Mouse (Mus musculus) liver, embryonic 15.5 days (tissue): Measurements from ENCODE around the gene Mtcl1. TPM values are rescaled to one million over a fixed set of nuclear protein-coding genes. Genes with fewer than 3 reads are reported as not detected.
"Not testable (repeated sequence)": the region's sequence is repeated elsewhere in the genome, so short reads cannot be mapped to it uniquely, and the experiment has no call there.

Source experiments
- ATAC-seq: fragments of 200-750 bp; cut with Nextera tagmentation; 2 replicates; pipeline ENCODE4 v1.8.0; 2017; ENCODE audit warnings: moderate number of reproducible peaks, mild to moderate bottlenecking, moderate library complexity; ENCODE audit not compliant: insufficient read depth
- H3K27ac ChIP-seq: fragments of 300-500 bp; sonication (generic); replicated peaks from 2 replicates; pipeline ENCODE4 v1.5.1; 2015; ENCODE audit warnings: mild to moderate bottlenecking, inconsistent platforms
- H3K27me3 ChIP-seq: fragments of 300-500 bp; sonication (generic); 2 replicates; pipeline ENCODE4 v1.6.1; 2015; ENCODE audit warnings: mild to moderate bottlenecking, inconsistent platforms
- H3K36me3 ChIP-seq: fragments of 300-500 bp; sonication (generic); replicated peaks from 2 replicates; pipeline ENCODE4 v1.6.1; 2015; ENCODE audit warnings: moderate library complexity, mild to moderate bottlenecking, inconsistent platforms
- H3K4me1 ChIP-seq: fragments of 300-500 bp; sonication (generic); replicated peaks from 2 replicates; pipeline ENCODE4 v1.6.1; 2015; ENCODE audit warnings: inconsistent platforms
- H3K4me2 ChIP-seq: fragments of 300-500 bp; sonication (generic); 2 replicates; pipeline ENCODE4 v1.6.1; 2015; ENCODE audit warnings: moderate library complexity, mild to moderate bottlenecking, inconsistent platforms
- H3K4me3 ChIP-seq: fragments of 300-500 bp; sonication (generic); replicated peaks from 2 replicates; pipeline ENCODE4 v1.5.1; 2015; ENCODE audit warnings: mild to moderate bottlenecking, inconsistent platforms
- H3K9ac ChIP-seq: fragments of 300-500 bp; sonication (generic); 2 replicates; pipeline ENCODE4 v1.6.1; 2015; ENCODE audit warnings: moderate library complexity, mild to moderate bottlenecking, inconsistent platforms
- H3K9me3 ChIP-seq: fragments of 300-500 bp; sonication (generic); replicated peaks from 2 replicates; pipeline ENCODE4 v1.6.1; 2016; ENCODE audit warnings: inconsistent platforms
- WGBS: fragments of 180-500 bp; shearing (Covaris S2); methylation state at CpG from one replicate; pipeline ENCODE4 v1.1.7; 2015; ENCODE audit warnings: mixed read lengths; ENCODE audit not compliant: insufficient replicate concordance; 5-methylcytosine and 5-hydroxymethylcytosine counted together
- polyA plus RNA-seq: library from polyadenylated mRNA; unstranded; fragments of >200 nt; fragmentation: Nextera tagmentation; extraction: Ambion mirVana; gene quantifications from 2 replicates; pipeline ENCODE4 v1.2.1, GENCODE M21; 2015

Gene Mtcl1
- polyA plus RNA-seq, 1 experiment from 2014 or later: 0.12 TPM

- H3K9me3 ChIP-seq: no peaks in the 10 kb centered on the region
- peaks cover 18% of the 10 kb centered on the region; the same call in 1 of the 2 replicates for H3K4me1 ChIP-seq
- H3K27me3 ChIP-seq: peaks cover 83% of the 10 kb centered on the region
- no peak for ATAC-seq
- H3K4me3 ChIP-seq: no peak overlapping the region
- H3K9ac ChIP-seq: no peak overlapping the region
- no peaks in the 10 kb centered on the region for H3K36me3 ChIP-seq
- H3K27ac ChIP-seq: no peak overlapping the region
- WGBS: 42% methylated on average over 7 of the region's 7 CpGs
- no peak overlapping the region for H3K4me2 ChIP-seq
Measured at GRCm38 (mm10) chr17:66447007-66447312, 2.6 kb downstream of the Mtcl1 start.

DNA sequence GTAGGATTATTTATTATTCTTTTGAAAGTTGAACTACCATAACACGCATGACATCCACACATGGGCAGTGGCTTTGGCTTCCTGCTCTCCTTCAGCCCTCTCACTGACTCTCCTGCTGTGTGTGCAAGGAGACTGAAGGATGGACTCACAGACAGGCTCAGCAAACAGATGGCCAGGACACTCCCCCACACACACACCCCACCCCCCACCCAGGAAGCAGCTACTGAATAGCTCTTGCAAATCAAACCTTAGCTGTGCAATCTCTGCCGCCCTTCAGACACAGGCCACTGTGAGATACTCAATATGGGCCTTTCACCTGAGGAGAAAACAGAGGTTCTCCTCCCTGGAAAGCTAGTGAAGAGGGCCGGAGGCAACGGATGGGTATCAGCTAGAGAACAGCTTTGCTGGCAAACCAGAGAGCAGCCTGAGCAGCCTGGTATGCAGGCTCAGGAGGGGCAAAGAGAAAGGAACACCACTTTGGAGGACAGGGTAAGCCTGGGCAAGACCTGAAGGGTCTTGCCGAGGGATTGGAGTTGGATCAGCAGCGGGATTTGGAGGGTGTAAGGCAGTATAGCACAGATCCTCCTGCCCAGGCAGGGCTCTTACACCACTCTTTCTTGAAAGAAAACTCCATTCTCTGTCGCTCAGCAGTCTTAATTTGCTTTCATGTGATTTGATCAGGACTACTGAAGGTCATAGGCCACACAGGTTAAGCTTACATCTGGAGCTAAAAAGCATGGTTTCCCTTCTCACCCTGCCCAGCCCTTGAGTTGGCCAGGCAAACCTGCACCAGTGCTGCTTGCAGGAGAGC lies 3.1 kb downstream of the Mtcl1 start:
- Histone ChIP-seq H3K4me1 (peaks cover 18% of the 10 kb centered on the region; the same call in 1 of the 2 replicates), H3K36me3 (no peaks in the 10 kb centered on the region), H3K4me3 (no peak overlapping the region), H3K4me2 (no peak overlapping the region), H3K27me3 (peaks cover 78% of the 10 kb centered on the region), H3K9ac (no peak overlapping the region), H3K9me3 (no peaks in the 10 kb centered on the region), H3K27ac (no peak overlapping the region)
- ATAC-seq: no peak
- WGBS: 57% methylated on average over 7 of the region's 7 CpGs

- 54% methylated on average over 9 of the region's 9 CpGs for WGBS
- no peaks in the 10 kb centered on the region for H3K36me3 ChIP-seq
- H3K9me3 ChIP-seq: no peaks in the 10 kb centered on the region
- no peak overlapping the region for H3K4me3 ChIP-seq
- H3K4me2 ChIP-seq: no peak overlapping the region
- peaks cover 5% of the 10 kb centered on the region; the same call in 1 of the 2 replicates for H3K4me1 ChIP-seq
- no peak overlapping the region for H3K9ac ChIP-seq
- peaks cover 58% of the 10 kb centered on the region for H3K27me3 ChIP-seq
- ATAC-seq: no peak
- H3K27ac ChIP-seq: no peak overlapping the region
Measured at GRCm38 (mm10) chr17:66444059-66444700, 5.4 kb downstream of the Mtcl1 start.

DNA sequence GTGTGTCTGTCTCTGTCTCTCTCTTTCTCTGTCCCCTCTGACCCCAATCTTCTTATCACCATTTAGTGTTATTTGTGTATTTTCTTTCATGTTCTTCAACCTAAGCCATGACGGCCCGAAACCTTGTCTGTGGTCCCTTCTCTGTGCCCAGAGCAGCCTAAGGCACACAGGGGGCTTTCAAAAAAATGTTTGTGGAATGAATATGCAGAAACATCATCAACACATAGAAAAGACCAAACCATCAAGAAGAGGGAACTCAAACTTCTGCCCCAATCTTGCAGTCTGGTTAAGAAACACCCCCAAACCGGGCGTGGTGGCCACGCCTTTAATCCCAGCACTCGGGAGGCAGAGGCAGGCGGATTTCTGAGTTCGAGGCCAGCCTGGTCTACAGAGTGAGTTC lies 9.7 kb downstream of the Mtcl1 start:
- no peak overlapping the region for H3K4me2 ChIP-seq
- H3K27me3 ChIP-seq: peaks cover 19% of the 10 kb centered on the region
- H3K9ac ChIP-seq: no peak overlapping the region
- no peak for ATAC-seq
- H3K36me3 ChIP-seq: no peaks in the 10 kb centered on the region
- no peaks in the 10 kb centered on the region for H3K4me1 ChIP-seq
- no peak overlapping the region for H3K4me3 ChIP-seq
- no peak overlapping the region for H3K27ac ChIP-seq
- no peaks in the 10 kb centered on the region for H3K9me3 ChIP-seq
- 62% methylated on average over 8 of the region's 8 CpGs for WGBS

GRCm38 (mm10) chr17:66439051-66439753 lies 10.3 kb downstream of the Mtcl1 start:
- Histone ChIP-seq H3K27me3 (peaks cover 17% of the 10 kb centered on the region), H3K9ac (no peak overlapping the region), H3K4me2 (no peak overlapping the region), H3K36me3 (no peaks in the 10 kb centered on the region), H3K4me3 (no peak overlapping the region), H3K4me1 (no peaks in the 10 kb centered on the region), H3K9me3 (no peaks in the 10 kb centered on the region), H3K27ac (no peak overlapping the region)
- WGBS: 45% methylated on average over 11 of the region's 11 CpGs
- no peak for ATAC-seq

- H3K36me3 ChIP-seq: no peaks in the 10 kb centered on the region
- H3K27me3 ChIP-seq: peaks cover 9% of the 10 kb centered on the region
- no peak overlapping the region for H3K9ac ChIP-seq
- no peak for ATAC-seq
- WGBS: 66% methylated on average over 12 of the region's 12 CpGs
- no peaks in the 10 kb centered on the region for H3K4me1 ChIP-seq
- no peak overlapping the region for H3K4me3 ChIP-seq
- H3K4me2 ChIP-seq: no peak overlapping the region
- no peaks in the 10 kb centered on the region for H3K9me3 ChIP-seq
- H3K27ac ChIP-seq: no peak overlapping the region
Measured at GRCm38 (mm10) chr17:66438137-66438536, 11.4 kb downstream of the Mtcl1 start.

DNA sequence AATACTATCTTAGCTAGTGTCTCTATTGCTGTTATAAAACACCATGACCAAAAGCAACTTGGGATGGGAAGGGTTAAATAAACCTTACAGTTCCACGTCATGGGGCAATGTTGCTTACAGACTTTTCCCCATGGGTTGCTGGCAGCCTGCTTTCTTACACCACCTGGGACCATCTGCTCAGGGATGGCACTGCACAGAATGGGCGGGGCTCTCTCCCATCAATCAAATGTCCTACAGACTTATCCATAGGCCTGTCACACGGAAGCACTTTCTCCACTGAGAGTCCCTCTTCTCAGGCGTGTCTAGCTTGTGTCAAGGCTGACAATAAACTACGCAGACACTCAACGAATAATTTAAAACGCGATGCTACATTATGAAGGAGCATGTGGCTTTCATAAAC lies 12.7 kb downstream of the Mtcl1 start:
- no peaks in the 10 kb centered on the region for H3K36me3 ChIP-seq
- H3K27me3 ChIP-seq: 0 out of 2 replicates have a peak, but pooled peaks cover 4% of the 10 kb centered on the region
- H3K9me3 ChIP-seq: no peaks in the 10 kb centered on the region
- no peak overlapping the region for H3K9ac ChIP-seq
- H3K27ac ChIP-seq: no peak overlapping the region
- no peak overlapping the region for H3K4me3 ChIP-seq
- no peak for ATAC-seq
- no peak overlapping the region for H3K4me2 ChIP-seq
- 73% methylated on average over 8 of the region's 8 CpGs for WGBS
- H3K4me1 ChIP-seq: no peaks in the 10 kb centered on the region

DNA sequence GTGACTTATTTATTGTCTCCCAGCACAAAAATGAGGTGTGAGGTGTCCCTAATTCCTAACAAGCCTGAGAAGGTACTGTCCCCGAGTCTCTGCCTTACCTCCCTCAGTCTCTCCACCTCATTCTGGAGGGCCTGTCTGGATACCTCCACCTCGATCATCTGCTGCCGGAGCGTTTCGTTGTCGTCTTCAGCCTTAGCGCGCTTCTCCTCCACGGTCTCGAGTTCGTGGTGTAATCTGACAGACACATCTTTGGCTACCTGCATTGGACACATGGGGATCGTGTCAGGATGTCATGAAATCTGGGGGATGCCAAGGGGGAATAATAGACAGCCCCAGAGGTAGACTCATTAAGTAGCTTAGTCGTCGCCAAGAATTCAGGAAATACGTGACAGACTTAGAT lies 13.6 kb downstream of the Mtcl1 start:
- no peaks in the 10 kb centered on the region for H3K4me1 ChIP-seq
- H3K36me3 ChIP-seq: no peaks in the 10 kb centered on the region
- no peak overlapping the region for H3K27ac ChIP-seq
- no peak overlapping the region for H3K9ac ChIP-seq
- H3K9me3 ChIP-seq: no peaks in the 10 kb centered on the region
- WGBS: 78% methylated on average over 15 of the region's 15 CpGs
- no peak overlapping the region for H3K4me3 ChIP-seq
- 0 out of 2 replicates have a peak, but pooled peaks cover 4% of the 10 kb centered on the region for H3K27me3 ChIP-seq
- ATAC-seq: no peak
- H3K4me2 ChIP-seq: no peak overlapping the region

- no peaks in the 10 kb centered on the region for H3K36me3 ChIP-seq
- H3K9me3 ChIP-seq: no peaks in the 10 kb centered on the region
- no peak for ATAC-seq
- H3K4me1 ChIP-seq: no peaks in the 10 kb centered on the region
- H3K27me3 ChIP-seq: 0 out of 2 replicates have a peak, but pooled peaks cover 4% of the 10 kb centered on the region
- 84% methylated on average over 14 of the region's 14 CpGs for WGBS
- H3K27ac ChIP-seq: no peak overlapping the region
- no peak overlapping the region for H3K9ac ChIP-seq
- no peak overlapping the region for H3K4me2 ChIP-seq
- H3K4me3 ChIP-seq: no peak overlapping the region
Measured at GRCm38 (mm10) chr17:66435007-66435406, 14.5 kb downstream of the Mtcl1 start.

GRCm38 (mm10) chr17:66434566-66434965 lies 15.0 kb downstream of the Mtcl1 start:
- Histone ChIP-seq H3K4me3 (no peak overlapping the region), H3K9ac (no peak overlapping the region), H3K4me2 (no peak overlapping the region), H3K9me3 (no peaks in the 10 kb centered on the region), H3K4me1 (no peaks in the 10 kb centered on the region), H3K36me3 (no peaks in the 10 kb centered on the region), H3K27me3 (0 out of 2 replicates have a peak, but pooled peaks cover 4% of the 10 kb centered on the region), H3K27ac (no peak overlapping the region)
- 81% methylated on average over 7 of the region's 7 CpGs for WGBS
- ATAC-seq: no peak

DNA sequence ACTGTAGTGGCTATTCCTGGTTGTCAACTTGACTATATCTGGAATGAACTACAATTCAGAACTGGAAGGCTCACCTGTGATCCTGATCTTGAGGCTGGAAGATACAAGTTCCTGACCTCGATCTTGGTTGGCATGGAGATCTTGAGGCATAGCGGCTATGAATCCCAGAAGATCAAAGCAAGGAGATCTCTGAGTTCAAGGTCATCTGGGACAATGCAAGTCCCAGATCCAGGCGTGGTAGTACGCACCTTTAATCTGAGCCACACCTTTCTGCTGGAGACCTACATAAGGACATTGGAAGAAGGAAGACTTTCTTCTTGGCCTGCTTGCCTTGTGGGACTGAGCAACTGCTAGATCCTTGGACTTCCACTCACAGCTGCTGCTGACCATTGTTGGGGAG lies 24.9 kb downstream of the Mtcl1 start:
- not testable (repeated sequence) for H3K4me3 ChIP-seq, H3K27ac ChIP-seq, H3K4me2 ChIP-seq, H3K9me3 ChIP-seq, H3K27me3 ChIP-seq, H3K36me3 ChIP-seq, ATAC-seq, H3K4me1 ChIP-seq, H3K9ac ChIP-seq
- 72% methylated on average over 4 of the region's 4 CpGs for WGBS
